ENCODE assay signal across 9 mouse cellular contexts in genomic region chrX:23328116-23328515, GRCm38 (mm10). TPM values are rescaled to one million over a fixed set of nuclear protein-coding genes. Genes with fewer than 3 reads are reported as not detected.
A peak's percentile ranks its signal among the peaks of the same experiment; 100 is the strongest.
DNase-seq lines count a peak whose midpoint lies in the region; ATAC-seq lines count a peak whose summit lies in the region.
"Had no signal": no experiment of that assay in that cellular context is flagged by ENCODE, and none has a peak within 500 bp of the region (broad histone marks: within the 10 kb centered on the region; RNA-seq: fewer than 3 reads in every experiment).

No protein-coding gene starts in this region.

- H3K4me3 ChIP-seq in hindbrain, embryonic 11.5 days (ENCODE audit: low read depth, low read length), result no peak overlapping the region
- H3K4me3 ChIP-seq in hindbrain, embryonic 10.5 days, result no peak overlapping the region
- H3K4me3 ChIP-seq: limb, embryonic 13.5 days; neural tube, embryonic 12.5 days had no signal

- no peaks in the 10 kb centered on the region for H3K9me3 ChIP-seq in hindbrain, embryonic 11.5 days (ENCODE audit: control insufficient read depth, low read length)
- no peaks in the 10 kb centered on the region for H3K9me3 ChIP-seq in hindbrain, embryonic 10.5 days
- H3K9me3 ChIP-seq: limb, embryonic 13.5 days; neural tube, embryonic 12.5 days had no signal

- no peak overlapping the region for H3K4me2 ChIP-seq in hindbrain, embryonic 11.5 days (replicated peaks; ENCODE audit: low read depth, low read length)
- H3K4me2 ChIP-seq: limb, embryonic 13.5 days; neural tube, embryonic 12.5 days had no signal

- no peaks in the 10 kb centered on the region for H3K4me1 ChIP-seq in hindbrain, embryonic 11.5 days (replicated peaks; ENCODE audit: control insufficient read depth, insufficient read depth, low read length)
- no peaks in the 10 kb centered on the region for H3K4me1 ChIP-seq in hindbrain, embryonic 10.5 days (replicated peaks)
- H3K4me1 ChIP-seq: limb, embryonic 13.5 days; neural tube, embryonic 12.5 days had no signal

- no peak overlapping the region for H3K9ac ChIP-seq in hindbrain, embryonic 11.5 days (ENCODE audit: low read depth, low read length)
- H3K9ac ChIP-seq: limb, embryonic 13.5 days; neural tube, embryonic 12.5 days had no signal

- H3K36me3 ChIP-seq in hindbrain, embryonic 11.5 days (ENCODE audit: control insufficient read depth, insufficient read depth, low read length), result no peaks in the 10 kb centered on the region
- no peaks in the 10 kb centered on the region for H3K36me3 ChIP-seq in hindbrain, embryonic 10.5 days
- H3K36me3 ChIP-seq in splenic B cell, adult 2 months (ENCODE audit: control insufficient read depth, insufficient read depth, low read length, poor library complexity, severe bottlenecking), result no peaks in the 10 kb centered on the region
- H3K36me3 ChIP-seq: limb, embryonic 13.5 days; neural tube, embryonic 12.5 days had no signal

- H3K27me3 ChIP-seq in hindbrain, embryonic 11.5 days (ENCODE audit: control insufficient read depth, insufficient read depth, low read length), result no peaks in the 10 kb centered on the region
- no peaks in the 10 kb centered on the region for H3K27me3 ChIP-seq in hindbrain, embryonic 10.5 days (ENCODE audit: insufficient read depth, poor library complexity, severe bottlenecking)
- H3K27me3 ChIP-seq in splenic B cell, adult 2 months (ENCODE audit: control insufficient read depth, insufficient read depth, low read length, poor library complexity, severe bottlenecking), result no peaks in the 10 kb centered on the region
- H3K27me3 ChIP-seq: limb, embryonic 13.5 days; neural tube, embryonic 12.5 days had no signal

- H3K27ac ChIP-seq in hindbrain, embryonic 11.5 days (ENCODE audit: low read depth, low read length), result no peak overlapping the region
- H3K27ac ChIP-seq in hindbrain, embryonic 10.5 days, result no peak overlapping the region
- H3K27ac ChIP-seq: limb, embryonic 13.5 days; neural tube, embryonic 12.5 days had no signal

- WGBS in hindbrain, embryonic 11.5 days, result 50% methylated on average over 1 of the region's 1 CpGs
- 62% methylated on average over 1 of the region's 1 CpGs for WGBS in hindbrain, embryonic 10.5 days

- no peak for ATAC-seq in hindbrain, embryonic 11.5 days (ENCODE audit: low FRiP score)
- ATAC-seq in common myeloid progenitor, adult 5-6 weeks (replicated peaks; ENCODE audit: low read depth, poor library complexity, severe bottlenecking), result peak; percentile 50
- no peak for ATAC-seq in frontal cortex, adult (ENCODE audit: low TSS enrichment)

- DNase-seq in hindbrain, embryonic 11.5 days (ENCODE audit: low spot score), result peak; percentile 30
- no peak for DNase-seq in hindbrain, embryonic 10.5 days (ENCODE audit: low spot score)
- DNase-seq in right cerebral cortex, postnatal 4 days, result peak; percentile 3
- DNase-seq in right cerebral cortex, adult 18-20 months, result no peak
- DNase-seq in splenic B cell, adult 2 months (ENCODE audit: low read depth, low spot score), result peak; percentile 1

RNA-seq across cellular contexts. Expression of gene Klhl13, which starts 36.8 kb away (rescaled TPM):
- 59.9 and 74.9 TPM in 2 replicates for polyA plus RNA-seq in hindbrain, embryonic 11.5 days (2014; fragmentation: Nextera tagmentation; extraction: Ambion mirVana)
- polyA plus RNA-seq in hindbrain, embryonic 10.5 days (2016; fragmentation: Nextera tagmentation; extraction: Ambion mirVana), result 42.2 and 52.3 TPM in 2 replicates
- total RNA-seq in common myeloid progenitor, adult 5-6 weeks (2017), result 0.32 TPM in 1 of 2 replicates, not detected in the other

Comparison
In these comparisons a context has a peak if more than half of its experiments do, and no peak if none do; other contexts are left out.
1. DNase-seq: peak in hindbrain, embryonic 11.5 days (single experiment), right cerebral cortex, postnatal 4 days (single experiment) and splenic B cell, adult 2 months (single experiment); none in hindbrain, embryonic 10.5 days (single experiment) and right cerebral cortex, adult 18-20 months (single experiment).